Mouse (Mus musculus): ENCODE measurements at regions not wholly inside any gene's neighbourhood (a gene's known extent, or its start where the extent isn't known, plus 50 kb on each side); places are given as distances from the start of the nearest gene placed in this dataset.

DNA sequence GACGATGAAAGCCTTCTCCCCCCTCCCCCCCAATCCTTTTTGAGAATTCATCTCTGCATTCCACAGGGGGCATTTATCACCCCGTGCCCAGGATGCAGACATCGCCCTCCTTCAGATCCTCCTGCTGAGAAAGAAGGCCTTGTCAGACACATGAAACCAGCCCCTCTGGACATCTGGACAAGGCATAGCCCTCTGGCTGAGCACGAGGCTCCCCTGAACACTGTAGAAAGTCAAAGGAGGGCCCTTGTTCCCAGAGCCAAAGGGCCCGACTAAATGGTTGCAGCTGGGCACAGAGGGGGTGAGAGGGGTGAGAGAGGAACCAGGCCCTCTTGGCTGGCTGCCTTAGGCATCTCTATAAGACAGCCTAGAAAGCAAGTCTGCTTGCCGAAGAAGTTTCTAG, 327.8 kb downstream of the H2al1j start:
- TF ChIP-seq CTCF (IDR thresholded peaks at IDR 0.05; ENCODE audit: low read depth) (no peak), EP300 (IDR thresholded peaks at IDR 0.05; ENCODE audit: low read depth) (no peak)

Data from liver, embryonic 14.5 days (tissue).